Mouse (Mus musculus) cerebellum, adult 11 months (tissue): Measurements from ENCODE around the gene Tdrkh.
A peak's percentile ranks its signal among the peaks of the same experiment; 100 is the strongest.

ENCODE experiments used
- DNase-seq: peaks from one replicate; pipeline ENCODE4 v3.0.0; 2022

Gene Tdrkh

GRCm38 (mm10) chr3:94465632-94466430 is 52.8 kb downstream of the Tdrkh start:
- DNase-seq: no peak

GRCm38 (mm10) chr3:94468931-94469330 is 55.9 kb downstream of the Tdrkh start:
- no peak for DNase-seq

DNA sequence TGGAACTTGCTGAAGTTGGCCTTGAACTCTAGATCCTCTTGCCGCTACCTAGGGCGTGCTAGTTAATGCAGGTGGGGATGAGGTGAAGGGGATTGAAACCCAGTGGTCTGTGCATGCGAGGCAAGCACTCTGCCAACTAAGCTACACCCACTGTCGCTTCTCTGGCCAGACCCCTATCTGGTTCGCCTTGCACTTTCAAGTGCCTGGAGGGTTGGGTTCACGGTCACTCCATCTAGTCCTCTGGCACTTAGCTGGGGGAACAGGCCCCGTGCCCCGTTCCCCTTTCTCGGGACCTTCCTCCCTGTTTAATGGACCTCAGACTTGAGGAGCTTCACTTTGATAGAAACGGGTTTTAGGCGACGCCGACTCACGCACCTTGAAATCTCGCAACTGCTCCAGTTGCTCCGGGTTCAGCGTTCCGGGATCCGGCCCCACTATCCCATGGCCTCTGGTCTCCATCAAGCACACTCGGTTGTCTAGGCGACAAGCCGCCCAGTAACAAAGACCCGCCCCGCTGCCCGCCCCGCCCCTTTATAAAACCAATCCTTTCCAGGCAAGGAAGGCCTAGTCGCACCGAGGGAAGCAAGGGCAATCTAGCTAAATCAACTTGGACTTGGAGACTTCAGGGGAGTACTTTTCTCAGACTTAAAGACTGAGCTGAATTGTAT is 59.5 kb downstream of the Tdrkh start:
- DNase-seq: no peak

DNA sequence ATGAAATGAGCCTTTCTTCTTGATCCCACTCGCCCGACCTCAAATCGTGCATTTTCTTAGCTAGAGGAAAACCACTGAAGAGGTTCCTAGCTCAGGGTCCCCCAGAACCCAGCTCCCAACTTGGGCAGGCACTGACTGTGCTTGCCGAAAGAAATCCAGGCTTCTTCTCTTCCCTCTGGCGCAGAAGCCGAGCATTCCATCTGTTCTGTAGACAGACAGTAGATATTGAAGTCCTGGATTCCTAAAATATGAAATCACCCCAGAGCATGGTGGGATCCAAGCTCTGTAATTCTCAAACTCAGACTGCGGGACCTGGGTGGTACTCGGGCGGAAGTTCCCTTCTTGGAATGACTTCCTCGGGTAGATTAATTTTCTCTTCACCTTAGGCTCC is 60.0 kb downstream of the Tdrkh start:
- no peak for DNase-seq

- DNase-seq: no peak
Observed at GRCm38 (mm10) chr3:94473567-94474232, 60.6 kb downstream of the Tdrkh start.

DNA sequence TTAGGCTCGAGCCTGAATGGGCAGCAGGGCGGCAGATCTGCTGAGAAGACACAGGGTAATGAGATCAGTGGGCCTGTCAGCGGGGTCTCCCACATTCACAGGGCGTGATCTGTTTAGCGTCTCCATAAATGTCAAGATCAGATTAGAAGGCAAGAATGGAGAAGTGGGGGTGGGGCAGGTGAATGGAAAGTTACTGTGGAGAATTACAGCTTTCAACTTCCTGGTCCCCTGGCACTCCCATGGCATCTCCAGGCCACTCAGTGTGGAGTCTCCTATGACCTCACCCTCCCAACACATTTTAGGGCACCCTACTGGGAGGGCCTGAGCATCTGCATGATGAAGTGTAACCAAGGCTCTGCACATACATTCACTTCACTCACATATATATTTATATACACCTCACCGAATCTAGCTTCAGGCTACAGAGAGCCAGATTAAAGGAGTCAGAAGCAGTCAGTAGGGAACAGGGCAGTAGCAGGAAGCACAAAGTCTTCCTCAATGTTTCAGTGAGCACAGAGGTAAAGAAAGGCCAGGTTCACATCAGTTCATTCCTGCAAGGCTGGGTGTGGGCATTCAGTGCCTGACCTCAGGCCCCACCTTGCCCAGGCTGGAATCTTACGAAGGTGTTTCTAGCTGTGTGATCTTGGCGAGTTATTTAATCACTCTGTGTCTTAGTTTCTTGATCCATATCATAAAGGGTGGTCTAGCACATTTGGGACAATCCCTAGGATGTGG is 63.4 kb downstream of the Tdrkh start:
- DNase-seq: no peak

- DNase-seq: no peak
Observed at GRCm38 (mm10) chr3:94477444-94477843, 64.4 kb downstream of the Tdrkh start.

DNA sequence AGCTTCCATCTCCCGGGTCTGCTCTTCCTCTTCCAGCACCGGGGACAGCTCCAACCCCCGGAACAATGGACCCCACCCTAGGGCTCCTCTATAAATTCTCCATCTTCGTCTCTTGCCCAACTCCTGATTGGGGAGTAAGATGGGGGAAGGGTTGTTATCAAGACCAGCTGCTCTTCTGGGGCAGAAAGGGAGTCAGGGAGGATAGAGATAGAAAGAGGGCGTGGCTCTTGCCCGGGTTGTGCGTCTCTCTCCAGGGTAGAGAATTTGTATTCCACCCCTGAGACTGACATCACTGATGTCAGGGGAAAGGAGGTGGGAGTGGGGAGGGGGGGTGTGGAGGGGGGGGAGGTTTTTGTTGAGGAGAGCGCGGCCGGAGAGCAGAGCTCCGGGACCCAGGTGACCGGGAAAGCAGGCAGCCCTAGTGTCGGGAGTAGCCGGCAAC is 64.9 kb downstream of the Tdrkh start, which contains the start of gene Celf3:
Gene Celf3 (plus strand): TSS at position 315 of the 442 bp plus-strand sequence.
- DNase-seq: peak; percentile 70

GRCm38 (mm10) chr3:94478591-94479169 is 65.6 kb downstream of the Tdrkh start:
- no peak for DNase-seq

DNA sequence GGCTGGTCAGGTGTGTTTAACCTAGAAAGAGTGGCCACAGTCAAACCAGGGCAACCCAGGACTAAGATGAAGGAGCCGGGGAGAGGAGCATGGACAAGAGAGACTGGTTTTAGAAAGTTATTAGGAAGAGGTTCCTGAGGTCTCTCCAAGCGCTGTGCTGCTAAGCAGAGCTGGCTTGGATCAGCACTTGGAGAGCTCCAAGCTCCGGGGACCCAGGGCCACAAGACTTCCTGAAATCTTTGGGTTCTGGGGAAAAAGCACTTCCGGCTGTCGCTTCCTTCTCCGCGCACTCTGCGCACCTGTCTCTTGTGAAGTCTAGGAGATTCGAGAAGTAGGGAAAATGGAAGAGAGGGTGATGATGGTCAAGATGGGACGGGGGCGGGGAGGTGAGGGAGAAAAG is 66.5 kb downstream of the Tdrkh start:
- DNase-seq: no peak

- no peak for DNase-seq
Observed at GRCm38 (mm10) chr3:94480291-94480884, 67.3 kb downstream of the Tdrkh start, which contains the start of gene Riiad1. Riiad1 (minus strand) TSS chr3:94480341.

DNA sequence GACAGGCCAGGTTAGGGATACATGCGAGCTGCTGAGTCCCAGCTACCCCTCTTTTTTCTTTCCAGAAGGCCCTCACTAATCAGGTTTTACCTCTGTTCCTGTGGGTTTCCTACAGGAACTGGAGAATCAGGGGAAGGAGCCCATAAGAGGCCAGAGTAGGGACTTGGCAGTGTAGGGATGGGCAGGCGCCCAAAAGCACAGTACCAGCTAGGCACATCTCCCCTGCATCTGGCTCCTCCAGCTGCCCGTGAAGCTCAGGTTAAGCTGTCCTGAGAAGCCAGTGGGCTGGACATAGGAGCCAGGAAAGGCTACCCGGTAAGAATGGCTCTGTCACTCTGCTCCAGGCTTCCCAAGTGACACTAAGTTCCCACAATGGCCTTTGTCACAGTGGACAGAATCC is 68.4 kb downstream of the Tdrkh start:
- DNase-seq: no peak

DNA sequence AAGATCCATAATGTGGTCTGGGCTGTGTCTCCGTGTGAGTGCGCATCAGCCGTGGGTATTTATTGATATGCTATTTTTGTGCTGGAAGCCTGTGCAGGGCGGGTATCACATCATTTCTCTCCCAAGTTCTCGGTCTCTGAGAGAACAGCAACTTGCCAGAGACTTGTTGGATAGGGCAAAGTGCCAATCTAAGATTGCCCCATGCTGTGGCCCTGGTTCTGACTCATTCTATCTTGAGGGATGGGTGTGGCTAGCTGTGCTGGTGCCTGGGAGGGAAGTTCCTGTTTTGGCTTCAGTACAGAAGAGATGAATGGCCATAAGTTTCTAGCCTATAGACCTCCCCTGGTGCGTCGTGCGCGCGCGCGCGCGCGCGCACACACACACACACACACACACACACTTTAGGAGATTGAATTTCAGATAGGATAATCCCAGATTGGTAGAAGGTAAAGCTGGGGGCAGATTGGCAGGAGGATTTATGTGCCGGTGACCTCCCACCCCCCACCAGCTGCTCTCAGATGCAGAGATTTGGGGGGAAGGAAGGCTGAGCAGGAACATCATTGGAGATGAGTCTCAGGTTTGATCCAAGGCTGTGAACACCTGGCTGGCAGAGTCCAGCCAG is 69.8 kb downstream of the Tdrkh start:
- DNase-seq: no peak

DNA sequence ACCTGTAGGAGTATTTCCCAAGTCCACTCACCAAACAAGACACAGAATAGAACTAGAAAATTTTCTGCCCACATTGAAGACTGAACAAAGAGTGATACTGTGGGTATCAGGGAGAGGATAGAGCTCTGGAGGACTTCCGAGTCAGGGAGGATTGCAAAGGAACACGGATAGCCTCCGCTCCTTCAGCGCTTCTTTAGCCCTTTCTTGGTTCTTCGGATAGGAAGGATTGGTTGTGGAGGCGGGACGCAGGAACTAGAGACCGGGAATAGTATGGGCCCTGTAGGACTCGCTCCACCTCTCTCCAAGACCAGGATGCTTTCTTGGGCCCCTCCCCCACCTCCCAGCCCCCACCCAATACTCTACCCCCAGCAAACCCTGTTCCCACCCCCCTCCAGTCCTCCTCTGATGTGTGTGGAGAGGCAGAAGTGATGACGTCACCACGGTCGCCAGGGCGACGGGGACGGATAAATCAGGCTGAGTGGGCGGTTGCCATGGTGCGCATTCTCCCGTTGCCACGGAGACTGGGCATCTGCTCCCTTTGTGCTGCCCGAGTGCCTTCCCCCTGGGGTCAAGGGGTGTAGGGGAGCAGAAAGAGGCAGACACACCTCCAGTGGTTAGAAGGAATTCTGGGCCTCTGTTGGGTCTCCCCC is 70.8 kb downstream of the Tdrkh start:
- peak; percentile 64 for DNase-seq
